Mouse (Mus musculus): ENCODE measurements around the gene Eif4g3. TPM values are rescaled to one million over a fixed set of nuclear protein-coding genes. Genes with fewer than 3 reads are reported as not detected.

Gene Eif4g3
- polyA plus RNA-seq, 1 experiment from 2014 or later, result 27.7 TPM

DNA sequence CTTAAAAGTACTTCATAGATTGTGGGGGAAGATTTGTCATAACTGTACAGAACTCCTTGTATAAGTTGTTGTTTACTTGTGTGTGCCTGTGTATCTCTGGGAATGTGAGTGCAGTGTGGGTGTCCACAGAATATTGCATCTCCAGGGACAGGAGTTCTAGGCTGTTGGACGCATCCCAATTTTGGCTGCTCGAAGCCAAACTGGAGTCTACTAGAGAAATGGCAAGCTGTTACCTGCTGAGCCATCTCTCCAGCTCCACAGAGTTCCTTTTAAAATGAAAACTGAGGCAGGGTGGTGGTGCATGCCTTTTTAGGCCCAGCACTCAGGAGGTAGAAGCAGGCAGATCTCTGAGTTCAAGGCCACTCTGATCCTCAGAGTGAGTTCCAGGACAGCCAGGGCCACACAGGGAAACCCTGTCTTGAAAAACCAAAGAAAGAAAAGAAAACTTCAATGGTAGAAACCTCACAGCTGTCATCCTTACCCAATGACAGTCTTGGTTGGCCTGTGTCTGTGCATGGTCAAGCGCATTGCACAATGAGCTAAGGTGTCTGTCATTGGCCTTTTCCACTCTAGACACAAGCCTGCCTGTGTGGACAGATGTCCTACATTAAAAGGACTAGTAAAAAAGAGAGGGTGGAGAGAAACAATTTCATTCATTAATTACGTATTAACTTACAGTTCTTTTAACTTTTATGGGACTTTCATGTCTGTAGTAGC, 17.1 kb downstream of the Eif4g3 start:
- Histone ChIP-seq H3K27ac (no peak overlapping the region), H3K27me3 (replicated peaks) (no peaks in the 10 kb centered on the region), H3K4me1 (no peaks in the 10 kb centered on the region), H3K9ac (no peak overlapping the region), H3K36me3 (peaks cover 12% of the 10 kb centered on the region), H3K4me2 (no peak overlapping the region), H3K4me3 (replicated peaks) (no peak overlapping the region), H3K9me3 (no peaks in the 10 kb centered on the region)
- WGBS, result 95% methylated on average over 4 of the region's 4 CpGs
- no peak for ATAC-seq (ENCODE audit: insufficient read depth, low FRiP score, low read depth)

DNA sequence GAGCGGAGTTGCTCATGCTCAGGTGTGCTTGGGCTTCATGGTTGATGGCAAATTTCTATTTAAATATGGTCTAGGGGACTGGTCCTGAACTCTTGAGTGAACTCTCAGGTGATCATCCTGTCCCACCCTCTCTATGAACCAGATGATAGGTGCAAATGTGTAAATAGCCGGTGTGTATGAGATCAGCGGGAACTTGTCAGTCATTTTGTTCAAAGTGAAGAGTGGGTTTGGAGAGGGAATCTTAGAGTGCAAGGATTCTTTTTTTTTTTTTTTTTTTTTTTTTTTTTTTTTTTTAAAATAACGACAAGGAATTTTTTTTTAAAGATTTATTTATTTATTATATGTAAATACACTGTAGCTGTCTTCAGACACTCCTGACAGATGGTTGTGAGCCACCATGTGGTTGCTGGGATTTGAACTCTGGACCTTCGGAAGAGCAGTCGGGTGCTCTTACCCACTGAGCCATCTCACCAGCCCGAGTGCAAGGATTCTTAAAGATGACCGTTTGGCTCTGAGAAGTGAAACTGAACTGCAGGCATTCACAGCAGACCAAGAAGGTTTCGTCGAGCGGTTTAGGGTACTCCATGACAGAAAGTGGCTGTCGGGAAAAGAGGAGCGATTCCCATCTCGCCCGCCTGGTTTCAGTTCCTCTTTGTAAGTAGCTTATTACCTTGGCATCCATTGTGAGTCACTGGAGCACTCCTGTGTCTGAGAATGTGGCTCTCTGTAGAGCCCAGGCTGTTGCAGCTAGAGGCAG, 21.1 kb downstream of the Eif4g3 start:
- peaks cover 22% of the 10 kb centered on the region for H3K36me3 ChIP-seq

DNA sequence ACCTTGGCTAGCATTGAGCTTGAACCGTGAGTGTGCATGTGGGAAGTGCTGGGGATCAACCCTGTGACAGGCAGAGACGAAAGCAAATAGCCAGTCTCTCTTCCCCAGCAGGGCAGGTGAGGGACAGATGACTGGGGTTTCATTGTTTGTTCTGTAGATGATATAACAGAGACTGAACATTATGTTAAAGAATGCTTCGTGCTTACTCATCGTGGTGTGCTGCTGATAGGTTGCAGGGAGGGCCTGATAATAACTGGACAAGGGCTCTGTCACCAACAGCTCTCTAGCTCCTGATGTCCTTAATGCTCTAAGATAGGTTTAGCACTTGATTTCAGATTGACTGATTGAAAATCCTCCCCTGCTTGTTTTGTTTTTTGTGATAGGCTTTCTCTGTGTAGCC, 23.1 kb downstream of the Eif4g3 start:
- Histone ChIP-seq H3K4me1 (peaks cover 8% of the 10 kb centered on the region), H3K9me3 (no peaks in the 10 kb centered on the region), H3K27me3 (replicated peaks) (no peaks in the 10 kb centered on the region), H3K9ac (no peak overlapping the region), H3K27ac (no peak overlapping the region), H3K4me2 (no peak overlapping the region), H3K36me3 (peaks cover 22% of the 10 kb centered on the region), H3K4me3 (replicated peaks) (no peak overlapping the region)
- ATAC-seq (ENCODE audit: insufficient read depth, low FRiP score, low read depth), result no peak
- 58% methylated on average over 4 of the region's 4 CpGs for WGBS

More for the DNA sequence above, 21.1 kb downstream of the Eif4g3 start:
- no peaks in the 10 kb centered on the region for H3K27me3 ChIP-seq (replicated peaks)
- no peak for ATAC-seq (ENCODE audit: insufficient read depth, low FRiP score, low read depth)
- no peak overlapping the region for H3K9ac ChIP-seq
- H3K4me2 ChIP-seq, result no peak overlapping the region
- peaks cover 6% of the 10 kb centered on the region; the same call in 1 of the 2 replicates for H3K4me1 ChIP-seq
- no peak overlapping the region for H3K4me3 ChIP-seq (replicated peaks)
- H3K9me3 ChIP-seq, result no peaks in the 10 kb centered on the region
- 88% methylated on average over 15 of the region's 15 CpGs for WGBS
- no peak overlapping the region for H3K27ac ChIP-seq

DNA sequence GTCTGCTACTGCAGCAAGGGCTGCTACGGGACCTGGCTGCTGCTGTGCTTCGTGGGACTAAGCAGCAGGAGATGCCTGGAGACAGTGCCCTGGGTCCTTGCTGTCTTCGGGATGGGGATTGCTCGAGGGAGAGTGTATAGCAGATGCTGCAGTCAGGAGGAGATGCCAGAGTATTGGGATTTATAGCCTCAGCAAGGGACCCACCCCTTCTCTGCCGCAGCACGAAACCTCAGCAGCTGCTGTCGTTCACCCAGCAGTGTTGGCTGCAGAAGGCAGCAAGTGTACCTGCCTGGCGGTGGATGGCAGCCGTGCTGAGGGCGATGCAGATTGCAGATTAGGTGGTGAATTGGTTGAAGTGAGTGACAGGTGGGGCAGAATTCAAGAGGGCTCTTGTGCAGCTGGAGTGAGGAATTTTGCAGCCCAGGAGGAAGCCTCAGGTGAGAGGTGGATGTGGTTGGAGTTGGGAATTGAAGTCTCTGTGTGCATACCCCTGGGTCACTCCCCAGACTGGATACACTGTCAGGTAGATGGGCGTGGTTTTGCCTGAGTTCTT, 24.3 kb downstream of the Eif4g3 start:
- Histone ChIP-seq H3K4me2 (no peak overlapping the region), H3K9ac (no peak overlapping the region), H3K36me3 (peaks cover 22% of the 10 kb centered on the region), H3K4me1 (peaks cover 8% of the 10 kb centered on the region), H3K4me3 (replicated peaks) (no peak overlapping the region), H3K27me3 (replicated peaks) (no peaks in the 10 kb centered on the region), H3K9me3 (no peaks in the 10 kb centered on the region), H3K27ac (no peak overlapping the region; the same call in 1 of the 2 replicates)
- 74% methylated on average over 11 of the region's 11 CpGs for WGBS
- ATAC-seq (ENCODE audit: insufficient read depth, low FRiP score, low read depth), result no peak

DNA sequence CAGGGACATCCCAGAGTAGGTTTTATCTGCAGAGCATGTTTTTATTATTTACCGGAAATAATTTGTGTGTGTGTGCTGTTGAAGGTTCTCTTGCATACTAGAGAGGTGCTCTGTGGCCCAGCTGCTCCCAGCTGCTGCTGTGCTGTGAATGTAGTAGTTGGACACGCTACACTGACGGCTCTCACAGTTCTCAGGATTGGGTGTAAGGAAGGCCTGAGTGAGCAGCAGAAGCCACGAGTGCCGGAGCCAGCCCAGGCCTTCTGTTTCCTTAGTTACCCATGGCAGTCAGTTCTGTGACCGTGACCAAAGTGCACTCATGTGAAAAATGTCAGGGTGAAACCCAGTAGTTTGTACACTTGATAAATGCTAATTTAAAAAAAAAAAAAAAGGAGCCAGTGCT, 25.2 kb downstream of the Eif4g3 start:
- no peak overlapping the region for H3K4me3 ChIP-seq (replicated peaks)
- H3K36me3 ChIP-seq, result peaks cover 22% of the 10 kb centered on the region
- no peak for ATAC-seq (ENCODE audit: insufficient read depth, low FRiP score, low read depth)
- H3K9me3 ChIP-seq, result no peaks in the 10 kb centered on the region
- peaks cover 8% of the 10 kb centered on the region for H3K4me1 ChIP-seq
- H3K9ac ChIP-seq, result no peak overlapping the region
- H3K27me3 ChIP-seq (replicated peaks), result no peaks in the 10 kb centered on the region
- H3K4me2 ChIP-seq, result no peak overlapping the region
- 63% methylated on average over 6 of the region's 6 CpGs for WGBS
- H3K27ac ChIP-seq, result 0 out of 2 replicates have a peak overlapping the region, but pooled peaks have one; percentile 13

DNA sequence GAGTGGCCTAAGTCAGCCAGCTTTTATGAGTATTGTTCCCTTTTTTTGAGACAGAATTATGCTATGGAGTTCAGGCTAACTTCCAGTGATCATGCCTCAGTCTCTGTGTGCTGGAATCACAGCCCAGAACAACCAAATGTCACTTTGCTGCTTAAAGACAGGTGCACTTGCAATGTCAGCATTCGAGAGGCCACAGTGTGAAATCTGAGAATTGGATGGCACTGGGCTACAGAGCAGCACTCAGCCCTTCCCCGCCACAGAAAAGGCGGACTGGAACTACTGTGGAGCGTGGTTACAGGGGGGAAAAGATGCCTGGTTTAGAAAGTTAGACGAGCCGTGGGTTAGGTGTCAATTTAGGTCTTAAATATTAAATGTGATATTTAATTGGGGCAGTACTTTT, 27.4 kb downstream of the Eif4g3 start:
- no peak for ATAC-seq (ENCODE audit: insufficient read depth, low FRiP score, low read depth)
- 75% methylated on average over 6 of the region's 6 CpGs for WGBS
- Histone ChIP-seq H3K4me2 (no peak overlapping the region), H3K27me3 (replicated peaks) (no peaks in the 10 kb centered on the region), H3K9me3 (no peaks in the 10 kb centered on the region), H3K9ac (no peak overlapping the region), H3K36me3 (peaks cover 11% of the 10 kb centered on the region), H3K4me3 (replicated peaks) (no peak overlapping the region), H3K27ac (no peak overlapping the region), H3K4me1 (peaks cover 8% of the 10 kb centered on the region)

DNA sequence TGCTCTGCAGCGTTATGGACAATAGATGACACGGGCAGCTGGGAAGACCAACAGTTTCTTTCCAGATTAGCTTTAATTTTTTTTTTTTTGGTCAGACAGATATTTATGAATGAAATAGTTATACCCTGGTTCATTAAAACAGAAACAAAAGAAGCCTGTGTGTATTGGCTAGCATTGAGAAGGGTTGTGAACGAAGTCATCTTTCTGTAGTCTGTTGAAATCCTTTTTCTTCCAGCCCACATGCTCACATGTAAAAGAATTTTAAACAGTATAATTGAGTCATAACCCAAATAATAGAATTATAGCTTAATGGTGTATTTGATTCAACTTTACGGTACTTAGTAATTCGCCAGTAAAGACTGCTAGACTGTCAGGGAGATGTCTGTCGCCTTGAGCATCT, 28.8 kb downstream of the Eif4g3 start:
- Histone ChIP-seq H3K4me3 (replicated peaks) (no peak overlapping the region), H3K9ac (no peak overlapping the region), H3K9me3 (no peaks in the 10 kb centered on the region), H3K4me1 (peaks cover 8% of the 10 kb centered on the region), H3K36me3 (peaks cover 9% of the 10 kb centered on the region), H3K27me3 (replicated peaks) (no peaks in the 10 kb centered on the region), H3K4me2 (no peak overlapping the region), H3K27ac (no peak overlapping the region)
- 78% methylated on average over 6 of the region's 6 CpGs for WGBS
- no peak for ATAC-seq (ENCODE audit: insufficient read depth, low FRiP score, low read depth)

DNA sequence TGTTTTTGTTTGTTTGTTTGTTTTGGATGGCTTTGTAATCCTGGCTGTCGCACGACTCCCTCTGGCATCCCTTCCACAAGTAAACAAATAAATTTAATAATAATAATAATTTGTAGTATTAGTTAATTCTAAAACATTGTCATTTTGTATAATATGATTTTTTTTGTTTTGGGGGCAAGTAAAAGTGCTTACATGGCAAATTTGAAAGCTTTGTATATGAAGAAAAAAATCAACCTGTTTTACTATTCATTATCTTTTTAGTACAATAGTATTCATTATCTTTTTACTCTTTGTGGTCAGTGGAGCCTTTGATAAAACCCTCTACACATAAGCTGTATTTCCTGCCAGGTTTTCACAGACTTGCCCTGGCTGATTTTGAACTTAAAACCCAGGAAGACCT, 29.9 kb downstream of the Eif4g3 start:
- H3K4me3 ChIP-seq (replicated peaks), result no peak overlapping the region
- H3K9ac ChIP-seq, result no peak overlapping the region
- H3K36me3 ChIP-seq, result peaks cover 6% of the 10 kb centered on the region; the same call in 1 of the 2 replicates
- no peak overlapping the region for H3K27ac ChIP-seq
- no peak overlapping the region for H3K4me2 ChIP-seq
- 85% methylated on average over 2 of the region's 2 CpGs for WGBS
- no peaks in the 10 kb centered on the region for H3K27me3 ChIP-seq (replicated peaks)
- H3K9me3 ChIP-seq, result no peaks in the 10 kb centered on the region
- H3K4me1 ChIP-seq, result peaks cover 2% of the 10 kb centered on the region; the same call in 1 of the 2 replicates
- no peak for ATAC-seq (ENCODE audit: insufficient read depth, low FRiP score, low read depth)

DNA sequence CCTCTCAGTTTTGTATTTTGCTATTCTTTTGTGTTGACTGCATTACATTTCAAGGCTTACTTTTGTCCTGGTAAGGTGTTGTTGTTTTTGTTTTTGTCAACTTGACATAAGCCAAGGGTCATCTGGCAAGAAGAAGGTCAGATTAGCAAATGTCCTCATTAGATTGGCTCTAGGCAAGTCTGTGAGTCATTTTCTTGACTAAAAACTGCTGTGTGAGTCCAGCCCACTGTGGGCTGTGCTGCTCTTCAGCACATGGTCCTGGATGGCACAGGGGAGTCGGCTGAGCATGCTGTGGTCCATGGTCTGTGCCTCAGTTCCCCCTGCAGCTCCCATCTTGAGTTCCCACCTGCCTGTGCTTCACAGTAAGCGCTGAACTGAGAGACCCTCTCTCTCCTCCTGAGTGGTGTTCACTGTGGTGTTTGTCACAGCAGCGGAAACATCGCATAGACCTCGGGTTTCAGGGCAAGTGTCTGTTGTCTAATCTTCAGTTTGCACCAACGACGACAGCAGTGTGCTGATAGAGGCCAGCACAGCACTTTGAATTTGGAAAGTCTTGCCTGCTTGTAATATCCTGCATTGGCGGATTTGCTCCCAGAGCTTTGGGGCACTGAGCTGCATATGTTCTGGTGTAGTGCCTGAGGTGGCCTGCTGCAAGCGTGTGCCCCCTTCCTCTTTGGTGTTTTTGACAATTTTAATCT, 30.7 kb downstream of the Eif4g3 start:
- 79% methylated on average over 9 of the region's 9 CpGs for WGBS
- H3K27ac ChIP-seq, result no peak overlapping the region
- H3K9ac ChIP-seq, result no peak overlapping the region
- H3K4me1 ChIP-seq, result peaks cover 2% of the 10 kb centered on the region; the same call in 1 of the 2 replicates
- no peaks in the 10 kb centered on the region for H3K9me3 ChIP-seq
- H3K4me3 ChIP-seq (replicated peaks), result no peak overlapping the region
- H3K4me2 ChIP-seq, result no peak overlapping the region
- H3K36me3 ChIP-seq, result peaks cover 6% of the 10 kb centered on the region; the same call in 1 of the 2 replicates
- no peaks in the 10 kb centered on the region for H3K27me3 ChIP-seq (replicated peaks)
- ATAC-seq (ENCODE audit: insufficient read depth, low FRiP score, low read depth), result no peak

DNA sequence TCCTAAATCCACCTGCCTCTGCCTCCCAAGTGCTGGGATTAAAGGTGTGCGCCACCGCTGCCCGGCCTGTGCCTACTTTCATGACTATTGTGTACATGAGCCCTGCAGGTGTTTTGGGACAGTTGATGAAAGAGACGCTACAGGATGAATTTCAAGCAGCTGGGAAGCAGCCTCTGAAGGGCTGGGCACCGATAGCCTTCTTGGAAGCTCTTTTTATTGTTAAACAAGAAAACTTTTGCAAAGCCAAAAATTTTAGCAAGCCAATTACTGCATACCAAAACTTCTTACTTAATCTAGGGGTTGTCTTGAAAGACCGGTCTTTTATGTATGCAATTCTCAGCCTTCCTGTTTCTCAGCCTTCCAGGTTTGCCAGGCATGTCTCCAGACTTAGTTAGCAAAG, 36.3 kb downstream of the Eif4g3 start:
- no peak overlapping the region for H3K4me2 ChIP-seq
- H3K4me3 ChIP-seq (replicated peaks), result no peak overlapping the region
- 83% methylated on average over 6 of the region's 6 CpGs for WGBS
- no peaks in the 10 kb centered on the region for H3K4me1 ChIP-seq
- H3K36me3 ChIP-seq, result peaks cover 17% of the 10 kb centered on the region; the same call in 1 of the 2 replicates
- H3K27me3 ChIP-seq (replicated peaks), result no peaks in the 10 kb centered on the region
- H3K9me3 ChIP-seq, result no peaks in the 10 kb centered on the region
- no peak overlapping the region for H3K27ac ChIP-seq
- ATAC-seq (ENCODE audit: insufficient read depth, low FRiP score, low read depth), result no peak
- H3K9ac ChIP-seq, result no peak overlapping the region

DNA sequence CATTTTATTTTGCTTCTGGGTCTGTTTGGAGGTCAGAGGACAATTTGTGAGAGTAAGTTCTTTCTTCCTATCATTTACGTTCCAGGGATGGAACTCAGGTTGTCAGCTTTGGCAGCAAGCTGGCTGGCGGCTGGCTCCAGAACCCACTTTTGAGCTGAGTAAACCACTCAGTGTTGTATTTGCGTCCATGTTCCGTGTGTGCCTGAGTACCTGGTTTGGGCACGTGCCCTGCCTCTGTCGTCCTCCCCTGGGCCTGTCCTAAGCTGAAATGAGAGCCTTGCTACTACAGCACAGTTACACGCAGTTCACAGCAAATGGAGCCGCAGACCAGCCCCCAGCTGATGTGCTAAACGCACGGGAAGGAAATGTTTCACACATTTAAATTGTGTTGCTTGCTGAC, 39.0 kb downstream of the Eif4g3 start:
- Histone ChIP-seq H3K27me3 (replicated peaks) (no peaks in the 10 kb centered on the region), H3K9me3 (no peaks in the 10 kb centered on the region), H3K36me3 (peaks cover 13% of the 10 kb centered on the region; the same call in 1 of the 2 replicates), H3K4me2 (no peak overlapping the region), H3K4me3 (replicated peaks) (no peak overlapping the region), H3K27ac (no peak overlapping the region), H3K9ac (no peak overlapping the region), H3K4me1 (no peaks in the 10 kb centered on the region)
- 88% methylated on average over 10 of the region's 10 CpGs for WGBS
- ATAC-seq (ENCODE audit: insufficient read depth, low FRiP score, low read depth), result no peak
